Mouse (Mus musculus) urinary bladder, postnatal 14 days (tissue): ENCODE measurements at regions not wholly inside any gene's neighbourhood (a gene's known extent, or its start where the extent isn't known, plus 50 kb on each side); places are given as distances from the start of the nearest gene placed in this dataset.
"Not testable (repeated sequence)": the region's sequence is repeated elsewhere in the genome, so short reads cannot be mapped to it uniquely, and the experiment has no call there.

Experiments used
- DNase-seq: peaks from one replicate; pipeline ENCODE4 v3.0.0; 2021; ENCODE audit warnings: low spot score

- not testable (repeated sequence) for DNase-seq
Measured at GRCm38 (mm10) chr14:27562564-27562963, 54.3 kb upstream of the Ccdc66 start.

DNA sequence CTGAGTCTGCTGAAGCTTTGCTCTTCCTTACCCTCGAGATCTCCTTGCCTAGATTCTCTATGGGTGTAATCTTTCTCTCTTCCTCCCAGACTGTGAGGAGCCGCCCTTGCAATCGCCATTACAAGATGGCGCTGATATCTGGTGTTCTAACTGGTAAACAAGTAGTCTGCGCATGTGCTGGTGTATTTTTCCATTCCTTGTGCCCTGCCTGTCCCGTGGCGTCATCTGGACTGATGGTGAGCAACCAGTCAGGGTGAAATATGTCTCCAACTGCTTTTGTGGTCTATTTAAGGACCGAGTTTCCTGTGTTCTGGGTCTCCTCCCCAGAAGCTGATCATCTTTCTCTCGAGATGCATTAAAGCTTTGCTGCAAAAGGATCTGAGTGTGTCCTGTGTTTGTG, 53.7 kb upstream of the Ccdc66 start:
- DNase-seq, result not testable (repeated sequence)

GRCm38 (mm10) chr14:27560434-27560833, 52.2 kb upstream of the Ccdc66 start:
- peak; percentile 68 for DNase-seq

- peak; percentile 5 for DNase-seq
Measured at GRCm38 (mm10) chr14:27558794-27559491, 50.7 kb upstream of the Ccdc66 start.
